Mouse (Mus musculus) hindbrain, postnatal 0 days (tissue): ENCODE measurements around the gene Emc9. TPM values are rescaled to one million over a fixed set of nuclear protein-coding genes. Genes with fewer than 3 reads are reported as not detected.

Experiments
- ATAC-seq: fragments of 200-750 bp; cut with Nextera tagmentation; 2 replicates; pipeline ENCODE4 v1.8.0; 2017; ENCODE audit warnings: mild to moderate bottlenecking, moderate TSS enrichment, moderate library complexity
- DNase-seq: peaks from one replicate; pipeline ENCODE4 v3.0.0-alpha.2; 2015; ENCODE audit warnings: low spot score
- H3K27ac ChIP-seq: fragments of 300-500 bp; sonication (generic); 2 replicates; pipeline ENCODE4 v1.5.1; 2014; ENCODE audit warnings: mild to moderate bottlenecking
- H3K27me3 ChIP-seq: fragments of 300-500 bp; sonication (generic); 2 replicates; pipeline ENCODE4 v1.6.1; 2014; ENCODE audit warnings: low read length, mixed read lengths; ENCODE audit not compliant: insufficient read depth
- H3K36me3 ChIP-seq: fragments of 300-500 bp; sonication (generic); 2 replicates; pipeline ENCODE4 v1.6.1; 2014; ENCODE audit warnings: low read length, mixed read lengths; ENCODE audit not compliant: insufficient read depth
- H3K4me1 ChIP-seq: fragments of 300-500 bp; sonication (generic); 2 replicates; pipeline ENCODE4 v1.6.1; 2014; ENCODE audit warnings: antibody characterized with exemption, low read length, mixed read lengths; ENCODE audit not compliant: insufficient read depth
- H3K4me2 ChIP-seq: fragments of 300-500 bp; sonication (generic); 2 replicates; pipeline ENCODE4 v1.6.1; 2014; ENCODE audit warnings: low read depth, mild to moderate bottlenecking, low read length, moderate library complexity, mixed read lengths
- H3K4me3 ChIP-seq: fragments of 300-500 bp; sonication (generic); 2 replicates; pipeline ENCODE4 v1.5.1; 2014; ENCODE audit warnings: low read length
- H3K9ac ChIP-seq: fragments of 300-500 bp; sonication (generic); replicated peaks from 2 replicates; pipeline ENCODE4 v1.6.1; 2014; ENCODE audit warnings: mild to moderate bottlenecking, low read length, moderate library complexity, mixed read lengths
- H3K9me3 ChIP-seq: fragments of 300-500 bp; sonication (generic); 2 replicates; pipeline ENCODE4 v1.6.1; 2016; ENCODE audit warnings: low read length, mixed read lengths
- CTCF ChIP-seq: IDR thresholded peaks from 2 replicates; pipeline ENCODE4 v1.5.1; 2016; ENCODE audit warnings: antibody characterized with exemption, control low read depth, low read depth
- WGBS: fragments of 180-500 bp; shearing (Covaris S2); extraction: QIAGEN DNeasy Blood & Tissue Kit; methylation state at CpG from one replicate; pipeline ENCODE4 v1.1.7; 2014; 5-methylcytosine and 5-hydroxymethylcytosine counted together
- polyA plus RNA-seq: library from polyadenylated mRNA; unstranded; fragments of >200 nt; fragmentation: Nextera tagmentation; extraction: Ambion mirVana; gene quantifications from 2 replicates; pipeline ENCODE4 v1.2.1, GENCODE M21; 2015
- total RNA-seq: library from RNA; depleted of rRNA; stranded (reverse); fragments of >200 nt; gene quantifications from 2 replicates; pipeline ENCODE4 v1.2.3, GENCODE M21; 2014; rRNA removed

Gene Emc9
- total RNA-seq (26.6 and 51.6 TPM in 2 replicates), polyA plus RNA-seq (79.0 and 82.2 TPM in 2 replicates)

GRCm38 (mm10) chr14:55584702-55585565, at the start of gene Emc9:
TSS of gene Emc9 (minus strand) at chr14:55585302.
- H3K36me3 ChIP-seq = peaks cover 9% of the 10 kb centered on the region; the same call in 1 of the 2 replicates
- WGBS = 4% methylated on average over 42 of the region's 43 CpGs
- H3K9me3 ChIP-seq = no peaks in the 10 kb centered on the region
- peak within 1 kb of the TSS; percentile 54 for H3K4me3 ChIP-seq
- H3K27me3 ChIP-seq = no peaks in the 10 kb centered on the region
- peak; percentile 80 for ATAC-seq
- peak; percentile 69 for DNase-seq
- peak within 1 kb of the TSS; percentile 79 for H3K27ac ChIP-seq
- peak within 1 kb of the TSS; percentile 71 for H3K9ac ChIP-seq
- peak within 1 kb of the TSS; percentile 79 for H3K4me2 ChIP-seq
- TF ChIP-seq CTCF = no peak; the same call in 1 of the 2 replicates
- 0 out of 2 replicates have a peak, but pooled peaks cover 9% of the 10 kb centered on the region for H3K4me1 ChIP-seq

GRCm38 (mm10) chr14:55629312-55629711, 44.2 kb upstream of the Emc9 start:
- Histone ChIP-seq H3K36me3 (peaks cover 85% of the 10 kb centered on the region), H3K4me2 (no peak overlapping the region), H3K9ac (no peak overlapping the region), H3K27me3 (no peaks in the 10 kb centered on the region), H3K4me3 (no peak overlapping the region), H3K4me1 (no peaks in the 10 kb centered on the region), H3K9me3 (no peaks in the 10 kb centered on the region), H3K27ac (no peak overlapping the region)
- no peak for ATAC-seq
- WGBS = 56% methylated on average over 5 of the region's 5 CpGs
- peak; percentile 9 for DNase-seq
- peak; percentile 68 for TF ChIP-seq CTCF

- no peaks in the 10 kb centered on the region for H3K4me1 ChIP-seq
- peaks cover 84% of the 10 kb centered on the region for H3K36me3 ChIP-seq
- ATAC-seq = no peak
- no peak for DNase-seq
- 88% methylated on average over 27 of the region's 27 CpGs for WGBS
- no peak overlapping the region for H3K4me2 ChIP-seq
- H3K9ac ChIP-seq = no peak overlapping the region
- H3K27ac ChIP-seq = no peak overlapping the region
- TF ChIP-seq CTCF = no peak
- H3K4me3 ChIP-seq = no peak overlapping the region
- no peaks in the 10 kb centered on the region for H3K9me3 ChIP-seq
- no peaks in the 10 kb centered on the region for H3K27me3 ChIP-seq
Observed at GRCm38 (mm10) chr14:55628077-55628827, 43.1 kb upstream of the Emc9 start.

GRCm38 (mm10) chr14:55618486-55619195, 33.5 kb upstream of the Emc9 start:
- Histone ChIP-seq H3K4me3 (peak overlapping the region; percentile 21), H3K9me3 (no peaks in the 10 kb centered on the region), H3K27me3 (no peaks in the 10 kb centered on the region), H3K4me1 (no peaks in the 10 kb centered on the region), H3K36me3 (no peaks in the 10 kb centered on the region), H3K27ac (peak overlapping the region; percentile 48; the same call in 1 of the 2 replicates), H3K9ac (peak overlapping the region; percentile 30; the same call in 1 of the 2 replicates), H3K4me2 (peak overlapping the region; percentile 35; the same call in 1 of the 2 replicates)
- peak; percentile 24 for DNase-seq
- TF ChIP-seq CTCF = no peak
- ATAC-seq = peak; percentile 47; the same call in 1 of the 2 replicates
- 52% methylated on average over 22 of the region's 22 CpGs for WGBS

GRCm38 (mm10) chr14:55617822-55618221, 32.7 kb upstream of the Emc9 start, which contains the start of gene Rec8:
TSS of gene Rec8 (plus strand) at chr14:55618037.
- H3K4me2 ChIP-seq = peak within 1 kb of the TSS; percentile 35; the same call in 1 of the 2 replicates
- H3K4me3 ChIP-seq = peak within 1 kb of the TSS; percentile 21
- peak; percentile 86 for ATAC-seq
- peak within 1 kb of the TSS; percentile 48; the same call in 1 of the 2 replicates for H3K27ac ChIP-seq
- peak; percentile 32 for TF ChIP-seq CTCF
- H3K36me3 ChIP-seq = no peaks in the 10 kb centered on the region
- peak within 1 kb of the TSS; percentile 30; the same call in 1 of the 2 replicates for H3K9ac ChIP-seq
- no peaks in the 10 kb centered on the region for H3K4me1 ChIP-seq
- peak; percentile 74 for DNase-seq
- 16% methylated on average over 21 of the region's 21 CpGs for WGBS
- no peaks in the 10 kb centered on the region for H3K9me3 ChIP-seq
- no peaks in the 10 kb centered on the region for H3K27me3 ChIP-seq

GRCm38 (mm10) chr14:55616844-55617243, 31.7 kb upstream of the Emc9 start:
- no peak for TF ChIP-seq CTCF

More at GRCm38 (mm10) chr14:55616844-55617243, 31.7 kb upstream of the Emc9 start:
- Histone ChIP-seq H3K4me1 (no peaks in the 10 kb centered on the region), H3K4me3 (no peak overlapping the region), H3K27me3 (no peaks in the 10 kb centered on the region), H3K9me3 (no peaks in the 10 kb centered on the region), H3K4me2 (no peak overlapping the region), H3K36me3 (no peaks in the 10 kb centered on the region), H3K27ac (no peak overlapping the region), H3K9ac (no peak overlapping the region)
- 80% methylated on average over 2 of the region's 2 CpGs for WGBS
- ATAC-seq (no peak), DNase-seq (no peak)
